Mouse (Mus musculus) liver, adult 2 months (tissue): ENCODE results near the gene Shc3. TPM values are rescaled to one million over a fixed set of nuclear protein-coding genes. Genes with fewer than 3 reads are reported as not detected.
A peak's percentile ranks its signal among the peaks of the same experiment; 100 is the strongest.

Source experiments
- DNase-seq: peaks from one replicate; pipeline ENCODE4 v3.0.0-alpha.2; 2011; ENCODE audit warnings: low read depth, low spot score; ENCODE audit errors: extremely low read depth
- H3K27ac ChIP-seq: fragments of 200-500 bp; replicated peaks from 2 replicates; pipeline ENCODE4 v1.5.1; 2012; ENCODE audit warnings: low read depth, mild to moderate bottlenecking, control low read depth, inconsistent platforms, low read length; ENCODE audit not compliant: insufficient read depth
- H3K27me3 ChIP-seq: fragments of 200-500 bp; 2 replicates; pipeline ENCODE4 v1.6.1; 2012; ENCODE audit warnings: mild to moderate bottlenecking, moderate library complexity, low read length, inconsistent platforms; ENCODE audit not compliant: control insufficient read depth, insufficient read depth
- H3K36me3 ChIP-seq: fragments of 200-500 bp; 2 replicates; pipeline ENCODE4 v1.6.1; 2012; ENCODE audit warnings: low read length, inconsistent platforms; ENCODE audit not compliant: control insufficient read depth, insufficient read depth
- H3K4me1 ChIP-seq: fragments of 200-500 bp; 2 replicates; pipeline ENCODE4 v1.6.1; 2011; ENCODE audit warnings: low read length; ENCODE audit not compliant: control insufficient read depth, insufficient read depth
- H3K4me3 ChIP-seq: fragments of 200-500 bp; 2 replicates; pipeline ENCODE4 v1.5.1; 2011; ENCODE audit warnings: low read depth, mild to moderate bottlenecking, control low read depth, low read length, moderate library complexity; ENCODE audit not compliant: insufficient read depth
- H3K79me2 ChIP-seq: fragments of 200-500 bp; 2 replicates; pipeline ENCODE4 v1.6.1; 2012; ENCODE audit warnings: inconsistent platforms, mild to moderate bottlenecking, low read length, moderate library complexity; ENCODE audit not compliant: control insufficient read depth, insufficient read depth
- H3K9ac ChIP-seq: fragments of 200-500 bp; 2 replicates; pipeline ENCODE4 v1.6.1; 2012; ENCODE audit warnings: low read depth, mild to moderate bottlenecking, control low read depth, inconsistent platforms, low read length
- CTCF ChIP-seq: fragments of 200-500 bp; IDR thresholded peaks from 2 replicates; pipeline ENCODE4 v1.5.1; 2011; ENCODE audit warnings: low read depth, low read length, control low read depth
- POLR2A ChIP-seq: fragments of 200-500 bp; IDR thresholded peaks from 2 replicates; pipeline ENCODE4 v1.6.1; 2011; ENCODE audit warnings: low read length, control low read depth; ENCODE audit not compliant: insufficient read depth; ENCODE audit errors: extremely low read depth
- WGBS: fragments of 180-500 bp; shearing (Covaris S2); methylation state at CpG from one replicate; pipeline ENCODE4 v1.1.7; 2018; 5-methylcytosine and 5-hydroxymethylcytosine counted together
- polyA plus RNA-seq: library from polyadenylated mRNA; depleted of rRNA; stranded (reverse); fragments of >200 nt; gene quantifications from 2 replicates; pipeline ENCODE4 v1.2.3, GENCODE M21; 2012
- total RNA-seq: library from RNA; depleted of rRNA; stranded (reverse); fragments of >200 nt; gene quantifications from 2 replicates; pipeline ENCODE4 v1.2.3, GENCODE M21; 2014

Gene Shc3
- total and polyA plus RNA-seq, 2 experiments = 0.09 TPM; not detected in 1

GRCm38 (mm10) chr13:51425662-51426443, 143.4 kb downstream of the Shc3 start:
- H3K79me2 ChIP-seq = no peaks in the 10 kb centered on the region
- no peak overlapping the region for H3K27ac ChIP-seq
- WGBS = 87% methylated on average over 4 of the region's 4 CpGs
- no peak overlapping the region for H3K9ac ChIP-seq
- H3K4me1 ChIP-seq = no peaks in the 10 kb centered on the region
- no peak for DNase-seq
- no peaks in the 10 kb centered on the region for H3K36me3 ChIP-seq
- TF ChIP-seq POLR2A = no peak
- no peak for TF ChIP-seq CTCF
- no peak overlapping the region for H3K4me3 ChIP-seq
- no peaks in the 10 kb centered on the region for H3K27me3 ChIP-seq

GRCm38 (mm10) chr13:51424647-51425046, 144.6 kb downstream of the Shc3 start:
- no peak overlapping the region for H3K9ac ChIP-seq
- no peaks in the 10 kb centered on the region for H3K36me3 ChIP-seq
- 26% methylated on average over 5 of the region's 5 CpGs for WGBS
- H3K27ac ChIP-seq = no peak overlapping the region
- H3K4me1 ChIP-seq = no peaks in the 10 kb centered on the region
- H3K4me3 ChIP-seq = no peak overlapping the region
- no peaks in the 10 kb centered on the region for H3K79me2 ChIP-seq
- TF ChIP-seq POLR2A (no peak), CTCF (peak; percentile 71)
- peak; percentile 43 for DNase-seq
- no peaks in the 10 kb centered on the region for H3K27me3 ChIP-seq

- no peak overlapping the region for H3K27ac ChIP-seq
- H3K36me3 ChIP-seq = no peaks in the 10 kb centered on the region
- 68% methylated on average over 9 of the region's 9 CpGs for WGBS
- no peak for DNase-seq
- TF ChIP-seq CTCF (no peak), POLR2A (no peak)
- H3K79me2 ChIP-seq = no peaks in the 10 kb centered on the region
- H3K4me3 ChIP-seq = no peak overlapping the region
- no peaks in the 10 kb centered on the region for H3K27me3 ChIP-seq
- 0 out of 2 replicates have a peak, but pooled peaks cover 2% of the 10 kb centered on the region for H3K4me1 ChIP-seq
- no peak overlapping the region for H3K9ac ChIP-seq
Observed at GRCm38 (mm10) chr13:51423647-51424046, 145.6 kb downstream of the Shc3 start.

- WGBS = 84% methylated on average over 9 of the region's 9 CpGs
- TF ChIP-seq POLR2A (no peak), CTCF (no peak)
- no peak overlapping the region for H3K27ac ChIP-seq
- DNase-seq = no peak
- H3K27me3 ChIP-seq = no peaks in the 10 kb centered on the region
- no peak overlapping the region for H3K4me3 ChIP-seq
- no peaks in the 10 kb centered on the region for H3K79me2 ChIP-seq
- H3K4me1 ChIP-seq = peaks cover 5% of the 10 kb centered on the region; the same call in 1 of the 2 replicates
- no peaks in the 10 kb centered on the region for H3K36me3 ChIP-seq
- no peak overlapping the region for H3K9ac ChIP-seq
Observed at GRCm38 (mm10) chr13:51420861-51421260, 148.4 kb downstream of the Shc3 start.

GRCm38 (mm10) chr13:51419501-51419900, 149.7 kb downstream of the Shc3 start:
- Histone ChIP-seq H3K79me2 (no peaks in the 10 kb centered on the region), H3K4me3 (no peak overlapping the region), H3K27me3 (no peaks in the 10 kb centered on the region), H3K4me1 (peaks cover 5% of the 10 kb centered on the region; the same call in 1 of the 2 replicates), H3K27ac (no peak overlapping the region), H3K9ac (no peak overlapping the region), H3K36me3 (no peaks in the 10 kb centered on the region)
- 85% methylated on average over 15 of the region's 15 CpGs for WGBS
- DNase-seq = no peak
- TF ChIP-seq CTCF = no peak
- no peak for TF ChIP-seq POLR2A

- H3K27ac ChIP-seq = no peak overlapping the region
- H3K4me1 ChIP-seq = peaks cover 5% of the 10 kb centered on the region; the same call in 1 of the 2 replicates
- H3K9ac ChIP-seq = no peak overlapping the region
- H3K4me3 ChIP-seq = peak overlapping the region; percentile 30; the same call in 1 of the 2 replicates
- DNase-seq = no peak
- WGBS = 56% methylated on average over 19 of the region's 19 CpGs
- H3K79me2 ChIP-seq = no peaks in the 10 kb centered on the region
- TF ChIP-seq CTCF (no peak), POLR2A (no peak)
- no peaks in the 10 kb centered on the region for H3K27me3 ChIP-seq
- no peaks in the 10 kb centered on the region for H3K36me3 ChIP-seq
Observed at GRCm38 (mm10) chr13:51418942-51419451, 150.2 kb downstream of the Shc3 start.
